Comparison of ENCODE assay signal across 11 mouse cellular contexts in the genomic region with DNA sequence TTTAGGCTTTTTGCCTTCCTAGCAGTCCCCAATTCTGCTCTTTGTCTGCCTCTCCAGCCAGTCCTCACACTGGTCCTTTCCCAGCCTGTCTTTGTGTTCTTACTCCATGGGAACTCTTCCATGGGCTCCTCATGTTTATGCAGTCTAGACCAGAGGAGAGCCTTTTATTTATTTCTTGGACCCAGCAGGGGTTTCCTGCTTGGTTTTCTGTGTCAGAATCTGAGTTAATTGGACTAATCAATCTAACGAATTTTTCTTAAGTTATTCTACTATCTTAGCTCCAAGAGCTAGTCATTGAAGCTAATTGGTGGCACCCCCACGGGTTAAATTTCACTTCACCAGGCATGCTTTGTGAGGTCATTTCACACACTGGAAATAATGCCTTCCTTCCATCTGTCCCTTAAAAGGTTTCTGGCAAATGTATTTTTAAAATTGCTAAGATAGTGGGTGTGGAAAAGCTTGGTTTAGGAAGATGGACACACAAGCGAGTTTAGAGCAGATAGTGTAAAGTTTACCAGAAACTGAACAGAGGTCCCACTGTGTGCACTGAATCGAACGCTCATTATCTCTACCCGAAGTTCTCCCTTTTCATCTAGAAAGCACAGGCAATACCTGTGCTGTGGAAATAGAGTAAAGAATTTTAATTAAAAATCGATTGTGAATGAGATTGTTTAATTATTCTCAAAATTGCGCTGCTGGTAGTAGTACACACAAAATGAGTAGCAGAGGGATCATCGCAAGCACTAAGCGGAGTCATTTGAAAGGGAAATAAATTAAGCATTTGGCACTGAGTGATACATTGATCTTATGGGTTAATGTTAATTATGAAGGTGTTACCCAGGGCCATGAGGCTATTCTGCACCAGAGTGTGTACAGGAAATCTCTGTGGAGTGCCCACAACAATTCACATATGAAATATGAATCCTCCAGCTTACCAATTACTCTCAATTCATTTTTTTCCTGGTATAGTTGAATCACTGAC.
A peak's percentile ranks its signal among the peaks of the same experiment; 100 is the strongest.
DNase-seq lines count a peak whose midpoint lies in the region; ATAC-seq and TF ChIP-seq lines count a peak whose summit lies in the region.
"Had no signal": no experiment of that assay in that cellular context is flagged by ENCODE, and none has a peak within 500 bp of the region (broad histone marks: within the 10 kb centered on the region; RNA-seq: fewer than 3 reads in every experiment).

No protein-coding gene starts in this region.

- H3K27ac ChIP-seq in embryonic facial prominence, embryonic 11.5 days (replicated peaks; ENCODE audit: low read depth, low read length), result no peak overlapping the region
- no peak overlapping the region for H3K27ac ChIP-seq in embryonic facial prominence, embryonic 10.5 days (replicated peaks)
- H3K27ac ChIP-seq in forebrain, embryonic 11.5 days (ENCODE audit: low read depth, low read length), result peak overlapping the region; percentile 75
- peak overlapping the region; percentile 5 for H3K27ac ChIP-seq in hindbrain, postnatal 0 days
- H3K27ac ChIP-seq in neural tube, embryonic 13.5 days (replicated peaks), result peak overlapping the region; percentile 77
- H3K27ac ChIP-seq: limb, embryonic 15.5 days had no signal

- TF ChIP-seq CTCF in hindbrain, postnatal 0 days (IDR thresholded peaks at IDR 0.05; ENCODE audit: low read depth), result no peak

- H3K9ac ChIP-seq in embryonic facial prominence, embryonic 11.5 days (replicated peaks; ENCODE audit: low read length), result no peak overlapping the region
- no peak overlapping the region for H3K9ac ChIP-seq in forebrain, embryonic 11.5 days (ENCODE audit: low read length)
- no peak overlapping the region for H3K9ac ChIP-seq in hindbrain, postnatal 0 days (replicated peaks; ENCODE audit: low read length)
- H3K9ac ChIP-seq in neural tube, embryonic 13.5 days, result no peak overlapping the region
- H3K9ac ChIP-seq: limb, embryonic 15.5 days had no signal

- WGBS in embryonic facial prominence, embryonic 11.5 days, result 62% methylated on average over 10 of the region's 10 CpGs
- WGBS in embryonic facial prominence, embryonic 10.5 days, result 63% methylated on average over 10 of the region's 10 CpGs
- 31% methylated on average over 10 of the region's 10 CpGs for WGBS in forebrain, embryonic 11.5 days
- WGBS in hindbrain, postnatal 0 days, result 50% methylated on average over 10 of the region's 10 CpGs
- 46% methylated on average over 10 of the region's 10 CpGs for WGBS in neural tube, embryonic 13.5 days

- intact Hi-C loops in left cerebral cortex, postnatal 36 days (cut with DNase I), result no loop called here

- no peaks in the 10 kb centered on the region for H3K27me3 ChIP-seq in embryonic facial prominence, embryonic 11.5 days (ENCODE audit: control insufficient read depth, insufficient read depth, low read length)
- no peaks in the 10 kb centered on the region for H3K27me3 ChIP-seq in embryonic facial prominence, embryonic 10.5 days (replicated peaks; ENCODE audit: low read depth, poor library complexity, severe bottlenecking)
- H3K27me3 ChIP-seq in forebrain, embryonic 11.5 days (ENCODE audit: control insufficient read depth, insufficient read depth, low read length), result no peaks in the 10 kb centered on the region
- no peaks in the 10 kb centered on the region for H3K27me3 ChIP-seq in hindbrain, postnatal 0 days (ENCODE audit: insufficient read depth, low read length)
- no peaks in the 10 kb centered on the region for H3K27me3 ChIP-seq in neural tube, embryonic 13.5 days
- H3K27me3 ChIP-seq: limb, embryonic 15.5 days had no signal

- no peaks in the 10 kb centered on the region for H3K9me3 ChIP-seq in embryonic facial prominence, embryonic 11.5 days (replicated peaks; ENCODE audit: control insufficient read depth, low read length)
- H3K9me3 ChIP-seq in embryonic facial prominence, embryonic 10.5 days, result no peaks in the 10 kb centered on the region
- H3K9me3 ChIP-seq in forebrain, embryonic 11.5 days (ENCODE audit: control insufficient read depth, low read length), result no peaks in the 10 kb centered on the region
- H3K9me3 ChIP-seq in hindbrain, postnatal 0 days (ENCODE audit: low read length), result no peaks in the 10 kb centered on the region
- no peaks in the 10 kb centered on the region for H3K9me3 ChIP-seq in neural tube, embryonic 13.5 days
- H3K9me3 ChIP-seq: G1E; limb, embryonic 15.5 days had no signal

- H3K4me2 ChIP-seq in embryonic facial prominence, embryonic 11.5 days (ENCODE audit: low read depth, low read length), result no peak overlapping the region
- no peak overlapping the region for H3K4me2 ChIP-seq in forebrain, embryonic 11.5 days (ENCODE audit: low read depth, low read length, severe bottlenecking)
- H3K4me2 ChIP-seq in hindbrain, postnatal 0 days (ENCODE audit: low read depth, low read length), result 0 out of 2 replicates have a peak overlapping the region, but pooled peaks have one; percentile 5
- no peak overlapping the region for H3K4me2 ChIP-seq in neural tube, embryonic 13.5 days
- H3K4me2 ChIP-seq: limb, embryonic 15.5 days had no signal

- peak; percentile 82 for ATAC-seq in embryonic facial prominence, embryonic 11.5 days (replicated peaks; ENCODE audit: insufficient number of reproducible peaks, low FRiP score, low TSS enrichment, low read depth)
- peak; percentile 97 for ATAC-seq in forebrain, embryonic 11.5 days (replicated peaks; ENCODE audit: low FRiP score)
- peak; percentile 91 for ATAC-seq in hindbrain, postnatal 0 days
- peak; percentile 84 for ATAC-seq in neural tube, embryonic 13.5 days (ENCODE audit: low read depth)

- no peak overlapping the region for H3K4me3 ChIP-seq in embryonic facial prominence, embryonic 11.5 days (ENCODE audit: low read depth, low read length)
- H3K4me3 ChIP-seq in embryonic facial prominence, embryonic 10.5 days, result no peak overlapping the region
- H3K4me3 ChIP-seq in forebrain, embryonic 11.5 days (ENCODE audit: low read depth, low read length), result no peak overlapping the region
- H3K4me3 ChIP-seq in hindbrain, postnatal 0 days (ENCODE audit: low read length), result no peak overlapping the region
- no peak overlapping the region for H3K4me3 ChIP-seq in neural tube, embryonic 13.5 days
- H3K4me3 ChIP-seq: limb, embryonic 15.5 days had no signal

- no peaks in the 10 kb centered on the region for H3K36me3 ChIP-seq in embryonic facial prominence, embryonic 11.5 days (replicated peaks; ENCODE audit: control insufficient read depth, insufficient read depth, low read depth, low read length)
- H3K36me3 ChIP-seq in embryonic facial prominence, embryonic 10.5 days (replicated peaks), result no peaks in the 10 kb centered on the region
- no peaks in the 10 kb centered on the region for H3K36me3 ChIP-seq in forebrain, embryonic 11.5 days (ENCODE audit: control insufficient read depth, insufficient read depth, low read length)
- no peaks in the 10 kb centered on the region for H3K36me3 ChIP-seq in hindbrain, postnatal 0 days (ENCODE audit: insufficient read depth, low read length)
- no peaks in the 10 kb centered on the region for H3K36me3 ChIP-seq in neural tube, embryonic 13.5 days
- H3K36me3 ChIP-seq: G1E; limb, embryonic 15.5 days had no signal

- DNase-seq in embryonic facial prominence, embryonic 11.5 days (ENCODE audit: low spot score), result peak; percentile 4
- no peak for DNase-seq in embryonic facial prominence, embryonic 10.5 days (ENCODE audit: low spot score)
- peak; percentile 71 for DNase-seq in forebrain, embryonic 11.5 days (ENCODE audit: low spot score)
- peak; percentile 52 for DNase-seq in hindbrain, postnatal 0 days (ENCODE audit: low spot score)
- no peak for DNase-seq in cerebellum, adult 9-11 months
- no peak for DNase-seq in left cerebral cortex, postnatal 36 days (ENCODE audit: low spot score in 2 of 2)
- no peak for DNase-seq in gastrocnemius, postnatal 25 days
- DNase-seq: lung, postnatal 14 days had no signal

- no peaks in the 10 kb centered on the region for H3K4me1 ChIP-seq in embryonic facial prominence, embryonic 11.5 days (ENCODE audit: control insufficient read depth, insufficient read depth, low read length)
- H3K4me1 ChIP-seq in embryonic facial prominence, embryonic 10.5 days, result no peaks in the 10 kb centered on the region
- H3K4me1 ChIP-seq in forebrain, embryonic 11.5 days (replicated peaks; ENCODE audit: control insufficient read depth, insufficient read depth, low read length), result no peaks in the 10 kb centered on the region
- no peaks in the 10 kb centered on the region for H3K4me1 ChIP-seq in hindbrain, postnatal 0 days (ENCODE audit: insufficient read depth, low read length)
- peaks cover 22% of the 10 kb centered on the region for H3K4me1 ChIP-seq in neural tube, embryonic 13.5 days (replicated peaks)
- H3K4me1 ChIP-seq: limb, embryonic 15.5 days had no signal

Comparison
In these comparisons a context has a peak if more than half of its experiments do, and no peak if none do; other contexts are left out.
1. DNase-seq: peak in embryonic facial prominence, embryonic 11.5 days (single experiment), forebrain, embryonic 11.5 days (single experiment) and hindbrain, postnatal 0 days (single experiment); none in embryonic facial prominence, embryonic 10.5 days (single experiment), cerebellum, adult 9-11 months (single experiment), left cerebral cortex, postnatal 36 days (0 of 2) and gastrocnemius, postnatal 25 days (single experiment).
2. H3K27ac ChIP-seq: peak in forebrain, embryonic 11.5 days (single experiment), hindbrain, postnatal 0 days (single experiment) and neural tube, embryonic 13.5 days (single experiment); none in embryonic facial prominence, embryonic 11.5 days (single experiment) and embryonic facial prominence, embryonic 10.5 days (single experiment).
3. Peak in every context shown above with its lines, with median percentiles within 50 percentile points of each other: ATAC-seq.